Mouse (Mus musculus) adrenal gland, adult 18-20 months (tissue): ENCODE measurements around the gene Ppil1. TPM values are rescaled to one million over a fixed set of nuclear protein-coding genes. Genes with fewer than 3 reads are reported as not detected.

ENCODE experiments used
- DNase-seq, 2 experiments: peaks; one replicate each; pipeline ENCODE4 v3.0.0; 2021 to 2022; ENCODE audit warnings: low spot score in 2 of 2
- long read RNA-seq, 2 experiments: library from polyadenylated mRNA; stranded (forward); transcript quantifications; one replicate each; pipeline ENCODE4 v2.0.0; 2021
- total RNA-seq, 2 experiments: library from RNA; stranded (reverse); gene quantifications; 1 replicate in 1 of 2; 2 replicates in 1 of 2; pipeline ENCODE4 v1.2.3; 2021

Gene Ppil1
- total RNA-seq: 10 to 100 TPM; 21.3 to 22.4 TPM
- long read RNA-seq, experiment 1, transcript Ppil1-201 (4 exons, 1,462 nt): major isoform, 16 of 17 reads
- long read RNA-seq, experiment 1, partial matches to known transcripts: 0 of 17 reads
- long read RNA-seq, experiment 1, other reads (novel, unspliced or antisense): 1 of 17 reads
- long read RNA-seq, experiment 2, transcript Ppil1-201 (4 exons, 1,462 nt): major isoform, 69 of 70 reads
- long read RNA-seq, experiment 2, partial matches to known transcripts: 0 of 70 reads
- long read RNA-seq, experiment 2, other reads (novel, unspliced or antisense): 1 of 70 reads

DNA sequence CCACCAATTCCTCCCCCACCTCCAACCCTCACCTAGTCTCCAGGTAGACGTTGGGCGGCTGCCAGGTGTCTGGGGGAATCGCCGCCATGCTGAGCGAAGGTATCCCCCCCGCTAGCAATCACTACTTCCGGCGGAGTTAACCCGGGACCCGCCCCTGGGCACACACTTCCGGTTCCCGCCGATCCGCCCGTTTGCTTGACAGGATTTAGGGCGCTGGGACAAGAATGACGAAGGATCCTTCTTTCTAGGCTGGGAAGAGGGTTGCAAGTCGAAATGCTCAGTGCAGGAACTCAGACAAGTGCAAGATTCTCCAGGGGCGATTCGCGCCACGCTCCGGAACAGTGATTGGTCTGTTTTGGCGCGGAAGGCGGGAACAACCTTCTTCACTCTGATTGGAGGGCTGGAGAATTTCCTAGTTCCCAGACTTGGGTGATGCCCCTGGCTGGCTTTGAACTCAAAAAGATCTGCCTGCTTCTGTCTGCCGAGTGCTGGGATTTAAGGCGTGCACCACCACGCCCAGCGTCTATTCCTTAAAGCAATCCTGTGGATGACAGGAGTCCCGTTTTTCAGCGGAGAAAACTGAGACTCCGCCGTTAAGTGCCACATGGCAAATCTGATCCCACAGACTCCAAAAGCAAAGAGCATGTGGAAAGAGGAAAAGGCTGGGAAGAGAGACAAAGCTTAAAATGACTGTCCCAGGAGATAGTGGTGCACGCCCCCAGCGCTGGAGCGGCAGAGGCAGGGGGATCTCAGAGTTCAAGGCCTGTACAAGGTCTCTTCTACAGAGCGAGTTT, at the start of gene Ppil1:
TSS of gene Ppil1 (minus strand) at position 347 of the 794 bp plus-strand sequence.
- peak; percentile 77 to 81 for DNase-seq

DNA sequence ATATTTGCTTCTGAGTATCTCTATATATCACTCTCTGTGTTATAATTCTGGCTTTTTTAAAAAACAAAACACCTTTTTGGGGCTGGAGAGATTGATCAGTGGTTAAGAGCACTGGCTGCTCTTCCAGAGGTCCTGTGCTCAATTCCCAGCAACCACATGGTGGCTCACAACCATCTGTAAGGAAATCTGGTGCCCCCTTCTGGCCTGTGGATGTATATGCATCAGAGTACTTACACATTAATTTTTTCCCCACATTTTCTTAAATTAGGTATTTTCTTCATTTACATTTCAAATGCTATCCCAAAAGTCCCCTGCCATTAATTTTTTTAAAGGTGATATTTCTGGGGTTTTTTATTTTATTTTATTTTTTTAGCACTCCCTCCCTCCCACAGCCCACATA, 49.3 kb upstream of the Ppil1 start:
- no peak for DNase-seq

DNA sequence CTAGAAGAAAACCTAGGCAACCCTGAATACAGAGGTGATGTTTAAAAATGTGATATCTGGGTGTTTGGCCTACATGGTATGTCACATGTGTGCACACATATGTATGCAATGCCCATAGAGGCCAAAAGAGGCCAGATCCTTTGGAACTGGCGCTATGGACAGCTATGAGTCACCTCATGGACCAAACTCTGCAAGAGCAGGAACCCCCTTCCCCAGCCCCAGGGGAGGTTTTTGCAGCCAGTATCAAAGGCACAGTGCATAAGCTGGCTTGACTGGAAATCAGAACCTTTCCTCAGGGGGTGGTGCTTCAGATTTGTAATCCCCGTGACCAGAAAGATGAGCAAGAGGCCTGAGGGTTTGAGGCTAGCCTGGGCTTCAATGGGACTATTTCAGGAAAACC, 48.1 kb upstream of the Ppil1 start:
- no peak for DNase-seq

DNA sequence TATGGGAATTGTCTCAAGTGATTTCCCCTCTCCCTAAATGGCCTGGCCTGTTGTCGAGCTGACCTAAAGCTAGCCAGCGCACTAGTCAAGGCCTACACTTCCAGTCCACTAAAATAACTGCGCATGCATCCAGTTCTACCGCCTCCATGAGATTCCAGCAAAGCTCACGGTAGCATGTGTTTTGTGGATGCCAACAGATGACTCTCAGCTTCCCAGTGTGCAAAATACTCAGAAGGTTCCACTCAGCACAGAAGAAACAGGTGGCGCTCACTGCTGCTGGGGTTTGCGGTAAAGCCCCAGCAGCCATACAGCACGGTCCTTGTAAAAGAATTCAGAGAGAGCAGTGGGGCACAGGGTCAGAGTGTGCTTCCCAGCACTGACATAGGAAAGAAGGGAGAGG, 47.6 kb upstream of the Ppil1 start:
- DNase-seq: no peak

DNA sequence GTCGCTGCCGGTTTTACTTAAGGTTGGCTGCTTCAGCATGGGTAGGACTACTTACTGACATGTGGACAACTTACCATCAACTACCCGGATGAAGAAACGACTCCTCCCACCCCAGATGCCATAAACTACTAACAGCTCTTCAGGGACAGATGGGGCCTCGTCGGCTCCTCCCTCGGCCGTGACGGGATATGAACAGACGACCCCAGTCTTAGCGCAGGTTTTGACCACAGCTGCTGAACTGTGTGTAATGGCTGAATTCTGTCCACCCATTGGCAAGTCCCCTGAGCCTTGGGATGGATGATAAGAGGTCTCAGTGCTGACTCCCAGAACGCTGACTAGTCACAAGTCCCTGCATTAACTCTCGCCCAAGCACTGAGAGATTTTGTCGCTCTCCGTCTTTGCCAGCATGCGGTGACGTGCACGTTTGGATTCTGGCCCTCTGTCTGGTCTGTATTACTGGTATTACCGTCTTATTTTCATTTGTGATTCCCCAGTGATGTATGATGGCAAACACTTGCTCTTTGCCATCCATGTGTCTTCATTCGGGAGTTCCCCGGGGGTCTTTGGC, 46.2 kb upstream of the Ppil1 start:
- DNase-seq: no peak

DNA sequence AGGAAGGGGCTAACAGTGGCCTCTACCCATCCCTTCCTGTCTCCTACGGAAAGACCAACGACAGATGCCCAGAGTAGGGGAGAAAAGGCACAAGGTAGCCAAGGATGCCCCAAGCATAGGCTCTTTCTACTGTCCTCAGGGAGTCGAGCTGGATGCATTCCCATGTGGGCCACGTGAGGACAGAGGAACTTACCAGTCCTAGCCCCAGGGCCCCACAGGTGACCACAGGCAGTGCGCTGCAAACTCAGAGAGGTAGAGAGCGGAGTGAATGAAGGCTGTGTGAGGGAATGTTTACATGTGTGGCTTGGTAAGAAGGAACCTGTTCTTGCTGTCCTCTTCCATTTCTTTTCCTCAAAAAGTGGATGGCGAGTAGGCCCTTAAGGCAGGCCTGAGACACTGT, 41.9 kb upstream of the Ppil1 start:
- DNase-seq: no peak

DNA sequence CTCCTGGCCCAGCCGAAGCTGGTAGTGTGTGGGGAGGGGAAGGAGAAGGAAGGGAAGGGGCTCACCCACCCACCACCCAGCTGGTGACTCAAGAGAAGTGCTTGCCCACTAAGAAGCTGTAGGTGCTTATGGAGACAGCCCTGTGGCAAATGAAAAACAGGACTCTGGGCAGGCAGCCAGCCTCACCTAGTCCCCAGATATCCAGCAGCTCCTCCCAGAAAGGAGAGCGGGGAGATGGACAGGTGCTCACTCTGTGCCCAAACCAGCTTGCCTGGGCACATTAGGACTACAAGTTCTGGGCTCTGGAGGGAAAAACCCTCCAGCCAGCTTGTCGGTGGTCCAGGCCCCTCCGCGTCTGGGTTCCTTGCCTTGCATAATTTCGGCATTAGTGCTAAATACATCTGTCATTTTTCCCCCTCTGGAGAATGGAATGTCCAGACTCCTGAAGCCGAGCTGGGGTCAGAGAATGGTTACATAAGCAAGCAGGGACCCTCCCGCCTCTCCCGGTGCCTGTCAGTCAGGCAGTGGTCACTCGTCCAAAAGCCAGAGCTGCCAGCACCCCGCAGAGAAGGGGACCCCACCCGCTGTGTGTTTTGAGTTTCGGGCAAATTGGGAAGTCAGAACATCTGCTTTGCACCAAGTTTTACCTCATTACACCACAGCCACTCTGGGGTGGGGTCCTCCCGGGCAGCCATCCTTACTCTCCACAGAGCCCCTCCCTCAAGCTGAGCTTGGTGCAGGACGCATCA, 41.2 kb upstream of the Ppil1 start:
- DNase-seq: no peak

DNA sequence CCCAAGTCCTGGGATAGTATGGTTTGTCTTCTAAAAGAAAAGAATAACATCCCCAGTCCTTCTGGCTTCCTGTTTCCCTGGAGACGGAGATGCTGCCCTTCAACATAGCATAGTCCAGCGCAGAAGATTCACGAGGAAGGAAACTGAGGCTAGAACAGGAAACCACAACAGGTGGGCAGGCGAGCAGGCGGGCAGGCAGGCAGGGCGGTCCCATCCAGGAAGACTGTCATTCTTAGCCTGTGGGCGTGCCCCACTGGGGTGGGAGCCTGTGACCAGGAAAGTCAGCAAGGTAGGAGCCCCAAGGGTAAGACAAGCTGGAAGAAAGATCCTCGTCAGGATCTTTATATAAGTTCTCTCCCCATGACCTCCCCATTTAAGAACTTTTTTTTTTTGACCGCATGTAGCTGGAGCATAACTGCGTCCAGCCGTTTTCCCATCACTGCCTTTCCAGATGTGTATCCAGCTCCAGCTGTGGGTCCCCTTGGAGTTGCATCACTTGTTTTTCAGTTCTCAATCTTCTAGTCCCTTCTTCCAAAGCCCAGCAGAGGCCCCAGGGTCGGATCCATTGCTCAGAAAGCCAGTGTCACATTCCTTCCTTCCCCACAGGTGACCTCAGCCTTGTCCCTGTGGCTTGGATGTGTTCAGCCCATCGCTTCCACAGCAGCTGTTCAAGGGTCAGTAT, 40.5 kb upstream of the Ppil1 start:
- no peak for DNase-seq

DNA sequence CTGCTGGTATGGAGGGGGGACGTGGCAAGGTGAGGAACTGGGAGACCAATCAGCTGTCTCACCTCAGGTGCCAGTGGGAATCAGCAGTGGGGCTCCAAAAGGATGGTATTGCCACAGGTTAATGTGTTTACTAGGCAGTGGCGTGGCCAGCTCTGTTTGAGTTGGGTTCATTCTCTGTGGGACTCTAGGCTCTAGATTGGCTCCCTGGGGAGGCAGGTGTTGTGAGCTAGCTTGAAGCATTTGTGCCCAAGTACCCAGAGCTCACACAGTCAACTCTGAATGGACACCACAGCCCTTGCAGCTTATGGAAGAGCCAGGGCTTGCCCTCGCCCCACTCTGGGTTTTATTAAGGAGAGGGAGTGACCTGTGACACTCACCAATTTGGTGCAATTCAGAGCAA, 39.9 kb upstream of the Ppil1 start:
- DNase-seq: no peak

DNA sequence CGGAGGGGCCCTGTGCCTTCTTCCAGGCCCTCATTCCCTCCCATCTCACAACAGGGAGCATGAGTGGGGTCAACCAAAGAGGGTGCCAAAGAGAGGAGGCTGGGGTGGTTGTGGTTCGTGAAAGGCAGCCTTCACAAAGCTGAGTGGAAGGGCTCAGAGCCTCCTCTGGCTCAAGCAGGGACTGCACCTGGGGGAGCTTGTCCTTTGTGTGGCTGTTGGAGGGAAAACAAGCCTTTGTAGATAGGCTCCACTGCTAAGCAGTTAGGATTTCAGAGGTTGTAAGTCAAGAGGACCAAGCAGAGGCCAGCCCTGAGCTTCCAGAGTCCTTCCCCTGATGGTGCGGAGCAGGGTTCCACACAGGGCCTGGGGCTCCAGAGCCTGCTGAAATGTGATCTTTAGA, 39.1 kb upstream of the Ppil1 start:
- no peak for DNase-seq

DNA sequence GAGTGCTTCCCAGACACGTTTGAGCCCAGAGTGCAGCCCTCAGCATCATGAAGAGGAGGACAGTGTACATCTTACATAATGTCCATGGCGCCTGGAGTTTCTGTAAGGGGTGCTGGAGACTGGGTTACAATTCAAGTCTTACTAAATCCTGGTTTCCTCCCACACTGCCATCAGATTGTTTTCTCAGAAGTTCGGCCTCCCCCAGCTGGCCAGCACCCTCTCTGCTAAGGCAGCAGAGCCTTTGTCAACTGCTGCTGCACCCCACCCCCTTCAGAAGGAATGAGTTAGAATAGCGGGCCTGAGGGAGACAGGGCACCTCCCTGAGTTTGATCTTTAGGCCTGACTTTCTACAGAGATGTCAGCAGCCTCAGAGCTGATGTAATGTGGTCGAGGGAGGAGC, 38.2 kb upstream of the Ppil1 start:
- DNase-seq: no peak

DNA sequence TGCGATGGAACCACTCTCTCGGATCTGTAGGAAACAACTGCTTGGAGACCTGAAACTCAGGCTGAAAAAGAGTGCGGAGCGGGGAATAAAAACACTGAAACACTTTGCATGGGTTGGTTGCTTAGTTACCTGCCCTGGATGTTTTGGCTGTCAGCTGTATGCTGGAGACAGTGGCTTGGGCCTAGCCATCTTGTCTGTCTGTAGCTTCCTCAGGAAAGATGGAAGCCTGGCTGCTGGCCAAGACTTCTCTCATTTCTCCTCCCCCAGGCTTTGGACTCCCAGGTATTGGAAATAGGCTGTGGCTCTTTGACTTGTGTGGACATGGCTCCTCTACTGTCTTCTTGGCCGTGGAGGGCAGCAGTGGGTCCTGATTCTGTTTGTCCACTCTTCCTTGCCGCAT, 37.4 kb upstream of the Ppil1 start:
- DNase-seq: no peak

DNA sequence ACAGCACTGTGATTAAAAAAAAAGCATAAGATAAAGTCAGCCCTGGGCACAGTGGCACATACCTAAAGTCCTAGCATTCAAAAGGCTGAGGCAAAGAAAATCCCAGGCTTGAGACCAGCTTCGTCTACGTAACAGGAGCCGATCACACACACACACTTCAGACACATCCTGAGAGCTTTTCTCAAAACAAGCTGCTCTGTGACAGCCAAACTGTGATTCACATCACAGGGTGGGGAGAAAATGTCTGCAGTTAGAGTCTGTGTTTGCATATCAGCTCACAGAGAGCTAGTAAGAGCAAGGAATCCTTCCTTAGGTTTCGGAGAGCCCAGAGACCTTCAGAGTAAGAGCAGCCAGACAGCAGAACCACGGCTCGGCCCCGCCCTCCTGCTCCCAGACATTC, 36.9 kb upstream of the Ppil1 start:
- no peak for DNase-seq

DNA sequence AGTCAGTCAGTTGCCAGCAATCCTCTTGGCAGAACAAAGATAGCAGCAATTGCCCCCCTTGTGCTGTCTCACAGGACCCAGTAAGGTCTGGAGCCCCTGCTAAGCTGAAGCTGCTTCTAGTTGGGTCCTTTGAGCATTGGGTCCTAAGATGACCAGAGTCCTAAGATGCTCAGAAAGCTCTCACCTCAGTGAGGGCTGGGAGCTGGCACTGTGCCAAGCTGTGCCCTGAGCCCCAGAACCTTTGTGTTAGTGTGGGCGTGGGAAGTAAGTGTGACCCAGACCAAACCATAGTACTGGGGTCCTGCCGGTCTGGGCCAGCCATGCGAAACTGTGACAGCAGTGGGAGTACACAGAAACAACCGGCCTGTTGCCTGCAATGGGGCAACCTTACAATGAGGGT, 35.3 kb upstream of the Ppil1 start:
- no peak for DNase-seq

DNA sequence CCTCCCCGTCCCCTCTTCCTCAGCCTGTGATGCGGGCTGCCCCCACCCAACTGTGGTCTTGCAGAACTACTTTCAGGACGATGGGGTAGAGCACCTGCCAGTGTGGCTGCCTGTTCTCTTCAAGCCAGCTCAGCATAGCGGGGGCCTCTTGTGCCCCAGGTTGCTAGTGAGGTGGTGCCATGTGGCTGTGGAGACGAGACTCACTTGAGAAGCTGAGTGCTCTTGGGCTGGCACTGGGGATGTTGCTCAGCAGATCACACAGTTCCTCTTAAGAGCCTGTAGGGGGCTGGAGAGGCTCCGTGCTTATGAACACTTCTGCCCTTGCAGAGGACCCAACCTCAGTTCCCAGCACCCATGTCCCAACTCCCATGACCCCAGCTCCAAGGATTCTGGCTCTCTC, 33.8 kb upstream of the Ppil1 start:
- no peak for DNase-seq

DNA sequence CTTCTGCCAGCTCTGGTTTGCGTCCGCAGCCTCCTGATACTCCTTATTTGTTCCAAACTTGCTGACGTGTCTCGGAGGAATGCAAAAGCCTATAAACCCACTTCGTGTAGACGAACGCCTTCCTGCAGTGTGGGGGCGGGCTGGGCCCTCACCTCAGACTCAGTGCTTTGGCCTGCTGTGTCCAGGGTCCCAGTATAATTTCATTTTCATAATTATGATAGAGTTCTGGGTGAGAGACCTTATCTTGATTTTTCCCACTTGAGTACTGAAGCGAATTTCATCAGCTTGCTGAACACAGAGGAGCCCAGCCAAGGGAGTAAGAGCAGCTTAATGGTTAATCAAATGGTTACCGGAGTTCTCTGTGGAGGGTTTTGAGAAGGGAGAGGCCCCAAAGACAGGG, 33.3 kb upstream of the Ppil1 start:
- no peak for DNase-seq

DNA sequence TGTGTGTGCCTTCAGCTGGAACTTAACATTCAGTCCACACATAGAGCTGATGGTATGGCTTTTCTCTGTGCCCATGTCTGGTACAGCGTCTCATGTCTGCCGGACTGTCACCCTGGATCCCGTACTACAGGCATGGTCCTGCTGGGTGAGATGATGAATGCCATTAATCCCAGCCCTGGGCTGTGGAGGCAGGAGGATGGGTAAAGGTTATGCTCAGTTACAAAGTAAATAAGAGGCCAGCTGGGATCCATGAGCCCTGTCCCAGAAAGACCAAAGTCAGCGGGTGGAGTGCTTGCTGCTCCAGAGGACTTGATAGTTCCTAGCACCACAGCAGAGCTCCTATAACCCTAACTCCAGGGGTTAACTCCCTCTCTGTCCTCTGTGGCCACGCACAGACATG, 31.8 kb upstream of the Ppil1 start:
- DNase-seq: no peak

DNA sequence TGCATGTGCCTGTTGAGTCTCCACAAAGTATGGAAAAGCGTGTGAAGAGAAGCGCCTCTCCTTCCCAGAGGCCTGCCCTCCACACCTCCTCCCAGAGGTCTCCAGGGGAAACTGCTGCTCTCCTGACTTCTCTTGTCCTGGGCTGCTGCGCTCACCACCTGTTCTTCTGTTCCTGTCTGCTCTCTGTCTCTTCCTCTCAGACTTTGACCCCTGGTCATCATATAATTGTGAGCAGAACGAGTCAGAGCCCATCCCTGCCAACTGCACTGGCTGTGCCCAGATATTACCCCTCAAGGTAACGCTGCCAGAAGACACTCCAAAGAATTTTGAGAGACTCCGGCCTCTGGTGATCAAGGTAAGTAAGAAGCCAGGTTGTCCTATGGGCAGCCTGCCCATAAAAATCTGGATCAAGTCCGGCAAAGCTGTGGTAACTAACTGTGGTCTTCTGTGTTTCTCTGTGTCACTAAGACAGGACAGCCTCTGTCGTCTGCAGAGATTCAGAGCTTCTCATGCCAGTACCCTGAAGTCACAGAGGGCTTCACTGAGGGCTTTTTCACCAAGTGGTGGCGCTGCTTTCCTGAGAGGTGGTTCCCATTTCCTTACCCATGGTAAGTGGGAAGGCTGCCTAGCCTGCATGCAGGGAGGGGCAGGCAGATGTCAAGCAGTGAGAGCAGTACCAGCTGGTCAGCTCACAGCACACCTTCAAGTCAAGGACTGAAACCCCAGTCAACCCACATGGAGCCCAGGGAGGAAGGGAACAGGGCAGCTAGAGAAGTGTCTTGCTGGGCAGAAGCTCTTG, 30.0 kb upstream of the Ppil1 start:
- DNase-seq: no peak

DNA sequence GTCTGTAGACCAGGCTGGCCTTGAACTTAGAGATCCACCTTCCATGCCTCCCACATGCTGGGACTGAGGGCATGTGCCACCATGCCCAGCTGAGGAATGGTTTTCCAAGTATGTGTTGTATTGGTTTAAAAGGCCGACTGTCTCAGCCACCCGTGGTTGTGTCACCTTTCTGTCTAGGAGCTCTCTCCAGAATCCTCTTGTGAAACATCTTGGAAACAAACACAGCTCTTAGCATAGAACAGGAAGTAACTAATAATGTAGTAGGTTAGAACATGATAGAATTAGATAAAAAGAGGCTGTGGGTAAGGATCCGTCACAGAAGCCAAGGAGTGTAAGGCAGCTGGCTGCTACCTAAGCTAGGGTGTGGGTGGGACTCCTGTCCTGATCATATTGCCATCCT, 29.0 kb upstream of the Ppil1 start:
- no peak for DNase-seq

DNA sequence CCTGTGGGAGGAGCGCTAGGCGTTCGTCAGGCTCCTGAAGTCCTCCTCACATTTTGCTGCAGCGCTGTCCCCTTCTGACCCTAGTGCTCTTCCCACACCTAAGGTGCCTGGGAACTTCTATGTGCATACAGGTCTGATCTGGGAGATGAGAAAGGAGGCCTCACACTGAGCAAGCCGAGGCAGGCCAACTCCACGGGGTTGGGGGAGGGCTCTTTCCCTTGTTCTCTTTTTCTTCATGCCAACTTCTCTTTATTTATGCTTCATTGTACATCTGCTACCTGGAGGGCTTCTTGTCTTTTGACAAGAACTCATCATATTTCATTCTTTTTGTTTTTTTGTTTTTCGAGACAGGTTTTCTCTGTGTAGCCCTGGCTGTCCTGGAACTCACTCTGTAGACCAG, 27.8 kb upstream of the Ppil1 start:
- no peak for DNase-seq
